Mouse (Mus musculus) left cerebral cortex, postnatal 25 days (tissue): ENCODE results near the gene Lrrc1. TPM values are rescaled to one million over a fixed set of nuclear protein-coding genes. Genes with fewer than 3 reads are reported as not detected.

Experiments
- DNase-seq, 2 experiments: peaks; one replicate each; pipeline ENCODE4 v3.0.0; 2022; ENCODE audit warnings: low spot score in 2 of 2, mixed read lengths in 1 of 2
- intact Hi-C: fragments of 180-260 bp; cut with DNase I; formaldehyde crosslinking; loops from one replicate; pipeline ENCODE4 v1.15.1; 2025
- total RNA-seq, 2 experiments: library from RNA; stranded (reverse); gene quantifications; 2 replicates each; pipeline ENCODE4 v1.2.3; 2021

Gene Lrrc1
- total RNA-seq, 2 experiments from 2014 or later: 4.5 to 9.2 TPM

DNA sequence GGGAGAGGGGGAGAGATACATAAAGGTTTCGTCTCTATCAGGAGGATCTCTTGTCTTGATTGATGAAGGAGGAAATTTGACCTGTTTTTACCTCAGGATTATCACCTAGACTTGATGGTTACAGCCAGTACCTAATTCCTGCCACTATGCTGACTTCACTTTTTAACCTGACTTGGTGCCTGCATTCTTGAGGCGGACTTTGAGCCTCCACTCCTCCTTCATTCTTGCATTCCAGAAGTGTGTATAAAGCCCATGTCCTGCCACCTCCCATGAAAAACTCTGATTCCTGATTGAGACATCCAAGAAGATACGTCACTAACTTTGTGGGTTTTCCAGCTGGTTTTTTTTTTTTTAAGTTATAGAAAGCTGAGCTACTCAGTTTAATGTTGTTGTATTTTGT, 1.3 kb upstream of the Lrrc1 start:
- intact Hi-C loops: no loop called here
- no peak for DNase-seq

DNA sequence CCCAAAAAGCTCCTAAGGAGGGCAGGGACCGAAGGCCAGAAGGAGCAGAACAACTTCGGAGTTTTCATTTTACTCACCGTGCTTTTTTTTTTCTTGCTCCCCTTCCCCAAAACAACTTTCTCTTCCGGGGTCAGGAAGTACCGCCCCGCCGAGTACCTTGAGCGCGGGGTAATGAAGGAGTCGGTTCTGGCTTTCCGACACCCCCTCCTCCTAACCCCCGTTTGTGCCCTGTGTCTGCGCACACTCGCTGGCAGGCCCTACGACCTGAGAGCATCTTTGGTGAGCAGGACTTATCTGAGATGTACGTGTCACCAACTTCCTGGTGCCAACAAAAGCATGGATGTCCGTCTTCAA, 375 bp upstream of the Lrrc1 start:
- intact Hi-C loops: no loop called here
- DNase-seq: no peak

DNA sequence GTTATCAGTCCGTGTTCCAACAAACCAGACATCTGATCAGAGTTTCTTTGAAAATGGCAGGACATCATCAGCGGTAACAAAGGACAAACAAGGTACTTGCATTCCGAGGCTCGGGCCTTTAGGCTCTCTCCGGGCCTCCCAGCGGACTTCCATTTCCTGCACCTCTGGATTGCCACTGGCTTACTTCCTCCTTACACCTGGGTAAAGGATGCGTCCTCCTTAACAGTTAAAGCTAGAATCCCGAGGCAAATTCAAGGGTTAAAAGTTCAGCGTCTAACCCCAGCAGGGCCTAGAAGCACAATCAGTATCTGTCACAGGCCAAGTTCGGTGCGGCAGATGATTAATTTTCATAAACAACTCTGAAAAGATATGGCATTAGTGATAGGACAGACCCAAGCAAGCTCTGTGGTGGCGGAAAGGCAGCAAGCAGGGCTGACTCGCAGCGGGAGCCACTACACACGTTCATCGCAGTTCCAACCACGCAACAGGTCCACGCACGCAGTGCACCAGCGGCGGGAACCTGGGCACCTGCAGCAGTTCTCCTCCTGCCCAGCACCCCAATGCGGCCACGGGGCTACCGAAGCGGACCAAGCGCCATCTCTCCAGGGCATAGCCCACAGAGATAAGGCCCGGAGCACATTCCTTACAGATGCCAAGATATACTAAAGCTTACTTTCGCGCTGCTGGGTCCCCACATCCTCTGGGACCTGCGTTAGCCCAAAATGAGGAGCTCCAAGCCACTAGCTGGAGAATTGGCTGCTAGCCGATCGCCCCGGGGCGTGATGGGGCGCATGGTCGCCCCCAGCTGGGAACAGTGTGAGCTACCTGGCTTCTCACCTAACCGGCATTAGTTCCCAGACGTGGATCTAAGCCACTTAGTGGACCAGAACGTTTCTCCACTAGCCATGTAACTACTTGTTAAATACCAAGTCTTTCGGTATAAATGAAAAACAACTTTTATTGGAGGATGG, 1.0 kb downstream of the Lrrc1 start:
- peak in 1 of 2 experiments; percentile 22 for DNase-seq
- intact Hi-C loops: loop anchor here (1.0 kb wide), 2 partner anchors 207 to 211 kb away; partner anchors contain the start of gene Gclc

DNA sequence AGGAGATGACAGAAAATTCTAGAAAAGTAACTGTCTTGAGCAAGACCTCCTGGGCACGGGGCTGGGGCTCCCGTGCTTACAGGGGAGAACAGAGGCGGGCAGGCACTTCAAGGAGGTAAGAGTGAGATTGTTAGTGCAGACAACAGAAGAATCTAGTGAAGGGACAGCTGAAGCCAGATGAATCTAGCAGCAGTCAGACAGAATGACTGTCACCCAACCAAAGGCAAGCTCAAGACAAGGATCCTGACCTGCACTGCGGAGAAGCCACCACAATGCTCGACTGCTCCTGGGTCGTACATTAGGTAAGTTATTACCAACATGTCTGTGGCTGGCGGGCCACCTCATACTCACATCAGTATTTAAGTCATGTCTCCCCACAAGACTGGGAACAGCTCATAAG, 3.1 kb downstream of the Lrrc1 start:
- intact Hi-C loops: no loop called here
- no peak for DNase-seq

DNA sequence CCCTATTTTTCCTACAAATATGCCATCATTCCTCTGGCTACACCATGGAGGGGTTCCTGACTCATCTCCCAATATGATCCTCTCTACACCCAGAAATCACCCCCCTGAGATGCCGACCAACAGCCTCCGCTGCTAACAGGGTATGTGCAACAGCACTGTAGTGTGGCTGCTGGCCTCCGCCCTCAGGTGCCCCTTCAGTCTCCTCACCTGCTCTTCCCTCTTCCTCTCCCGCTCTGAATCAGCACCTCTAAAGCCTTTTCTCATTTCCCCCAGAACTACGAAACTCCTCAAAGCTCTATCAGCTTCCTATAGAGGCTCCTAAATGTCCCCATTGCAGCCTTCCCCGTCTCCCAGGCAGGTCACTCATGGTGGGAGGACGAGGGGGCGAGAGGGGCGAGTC, 5.4 kb downstream of the Lrrc1 start:
- intact Hi-C loops: no loop called here
- no peak for DNase-seq

DNA sequence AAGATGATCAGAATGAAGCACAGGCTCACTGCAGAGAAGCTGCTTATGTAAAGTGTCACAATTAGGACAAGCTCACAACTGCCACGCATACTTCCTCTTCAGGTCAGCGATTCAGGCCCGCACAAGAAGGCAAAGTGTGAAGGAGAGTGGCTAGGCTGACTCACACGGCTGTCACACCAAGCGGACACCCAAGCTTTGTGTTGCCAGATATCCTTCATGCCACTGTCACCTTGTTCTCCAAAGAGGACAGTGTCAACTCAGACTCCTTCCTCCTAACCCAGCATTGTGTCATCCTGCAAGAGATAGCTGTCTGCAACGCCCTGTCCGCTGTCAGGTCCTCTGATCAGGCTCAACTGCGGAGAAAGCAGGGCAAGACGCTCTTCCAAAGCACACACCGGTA, 7.3 kb downstream of the Lrrc1 start:
- DNase-seq: no peak
- intact Hi-C loops: no loop called here

DNA sequence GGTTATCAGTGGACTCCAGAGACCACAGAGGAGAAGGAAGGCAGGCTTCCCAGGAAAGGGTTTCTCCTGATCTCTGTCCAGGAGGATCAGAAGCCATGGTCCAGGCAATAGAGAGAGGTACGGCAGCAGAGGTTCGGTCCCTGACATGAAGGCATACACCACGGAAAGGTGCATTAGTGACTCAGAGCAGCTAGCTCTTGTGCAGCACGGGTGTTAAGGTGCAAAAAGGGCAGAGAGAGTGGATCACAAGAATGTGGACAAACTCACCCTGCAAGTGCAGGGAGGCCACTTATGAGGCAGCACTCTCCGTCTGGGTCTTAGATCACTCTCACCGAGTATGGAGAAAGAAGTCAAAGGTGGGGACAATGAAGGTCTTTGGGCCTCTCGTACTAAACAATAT, 7.8 kb downstream of the Lrrc1 start:
- DNase-seq: no peak
- intact Hi-C loops: no loop called here

DNA sequence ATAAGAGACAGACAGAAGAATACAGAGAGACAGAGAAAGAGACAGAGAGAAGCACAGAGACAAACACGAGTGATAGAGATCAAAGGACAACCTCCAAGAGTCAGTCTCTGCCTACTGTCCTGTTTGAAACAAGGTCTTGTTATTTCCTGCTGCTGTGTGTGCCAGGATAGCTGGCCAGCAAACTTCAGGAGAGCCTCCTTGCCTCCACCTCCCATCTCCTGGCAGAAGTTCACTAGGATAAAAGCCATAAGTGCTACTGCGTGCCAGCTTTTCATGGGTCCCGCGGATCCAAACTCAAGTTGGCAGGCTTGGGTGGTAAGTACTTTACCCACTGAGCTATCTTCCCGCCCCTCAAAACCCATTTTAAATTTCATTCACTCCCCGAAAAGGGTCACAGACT, 8.4 kb downstream of the Lrrc1 start:
- DNase-seq: no peak
- intact Hi-C loops: no loop called here

DNA sequence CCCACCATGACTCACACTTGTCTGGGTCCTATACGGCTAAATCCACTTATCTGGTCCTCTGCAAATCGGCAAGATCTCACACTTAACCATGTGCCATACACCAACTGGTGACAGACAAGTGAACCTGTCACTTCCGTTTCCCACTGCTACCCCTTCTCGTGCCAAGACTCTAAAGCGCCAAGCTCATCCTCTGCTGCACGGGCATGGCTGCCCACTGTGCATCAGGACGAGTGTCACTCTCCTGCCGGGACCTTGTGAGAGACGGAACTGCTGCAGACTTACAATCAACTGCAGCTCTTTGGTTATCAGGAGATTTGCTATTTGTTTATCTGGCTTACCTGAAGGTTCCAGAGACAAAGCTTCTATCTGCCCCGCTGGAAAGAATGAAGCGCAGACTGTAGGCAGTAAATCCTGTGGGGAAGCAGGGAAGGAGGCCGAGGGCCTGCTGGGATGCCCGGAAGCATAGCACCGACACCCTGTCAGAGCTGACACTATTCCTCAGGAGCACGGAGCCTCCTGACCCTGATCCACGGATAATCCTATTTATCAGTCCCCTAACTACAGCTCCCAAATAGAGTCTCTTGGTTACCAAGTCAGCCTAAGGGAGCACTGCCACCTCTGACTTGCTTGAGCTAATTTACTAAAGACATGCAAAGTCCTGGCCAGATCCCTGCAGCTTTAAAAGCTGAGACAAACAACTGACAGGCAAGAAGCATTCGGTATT, 9.5 kb downstream of the Lrrc1 start:
- DNase-seq: no peak
- intact Hi-C loops: no loop called here

DNA sequence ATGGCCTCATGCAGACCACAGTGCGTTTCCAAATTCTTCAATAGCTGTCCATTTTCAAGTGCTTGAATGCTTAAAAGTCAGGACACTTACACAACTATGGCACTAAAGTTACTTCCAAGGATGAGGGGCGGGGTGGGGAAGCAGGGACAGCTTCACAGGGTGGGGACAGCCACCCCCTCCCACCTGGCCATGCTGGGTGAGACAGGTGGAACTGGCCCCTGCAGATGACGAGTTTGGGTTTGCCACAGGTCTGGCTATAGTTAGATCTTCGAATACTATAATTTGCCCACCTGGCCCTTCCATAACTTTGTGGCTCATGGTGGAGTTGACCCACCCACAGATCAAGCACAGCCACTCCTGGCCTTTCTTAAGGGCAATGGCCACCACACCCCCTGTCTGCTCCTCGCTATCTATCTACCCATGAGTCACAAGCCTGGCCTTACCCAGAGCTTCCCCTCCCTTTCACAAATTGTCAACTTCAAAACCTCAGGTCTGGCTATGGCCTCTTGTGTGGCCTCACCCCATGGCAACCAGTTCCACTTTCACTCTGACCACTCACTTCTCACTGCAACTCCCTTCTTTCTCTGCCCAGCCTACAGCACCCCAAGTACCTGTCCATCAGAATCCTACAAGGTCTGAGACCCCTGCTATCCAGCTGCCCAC, 16.2 kb downstream of the Lrrc1 start:
- no peak for DNase-seq
- intact Hi-C loops: no loop called here

DNA sequence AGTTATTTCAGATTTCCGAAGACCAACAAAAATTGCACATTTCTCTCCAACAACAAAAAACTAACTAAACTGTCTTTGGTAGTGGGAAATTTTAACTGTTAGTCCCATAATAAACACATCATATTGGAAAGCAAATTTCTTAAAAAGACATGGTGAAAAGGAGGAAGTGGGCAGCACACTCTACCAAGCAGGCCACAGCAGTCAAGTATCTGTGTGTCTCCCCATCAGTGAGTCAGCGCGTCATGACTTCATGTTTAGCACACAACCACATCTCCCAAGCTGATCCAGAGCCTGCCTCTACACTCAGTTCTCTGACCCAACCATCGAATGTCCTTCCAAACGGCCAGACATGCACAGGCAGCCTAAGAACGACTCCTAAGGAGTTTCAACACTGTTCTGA, 17.5 kb downstream of the Lrrc1 start:
- intact Hi-C loops: no loop called here
- no peak for DNase-seq

DNA sequence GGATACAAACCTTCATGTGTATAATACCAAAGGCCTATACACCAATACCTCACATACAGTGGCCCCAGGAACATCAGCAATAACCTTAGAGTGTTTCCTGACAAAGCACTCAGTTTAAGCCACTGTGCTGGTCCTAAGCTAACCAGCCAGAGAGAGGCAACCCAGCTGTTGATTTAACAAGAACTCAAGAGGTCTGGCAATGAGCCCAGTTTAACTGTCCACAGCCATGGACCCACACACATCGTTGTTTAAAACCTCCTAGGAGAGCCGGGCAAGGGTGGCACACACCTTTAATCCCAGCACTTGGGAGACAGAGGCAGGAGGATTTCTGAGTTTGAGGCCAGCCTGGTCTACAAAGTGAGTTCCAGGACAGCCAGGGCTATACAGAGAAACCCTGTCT, 18.0 kb downstream of the Lrrc1 start:
- DNase-seq: no peak
- intact Hi-C loops: no loop called here

DNA sequence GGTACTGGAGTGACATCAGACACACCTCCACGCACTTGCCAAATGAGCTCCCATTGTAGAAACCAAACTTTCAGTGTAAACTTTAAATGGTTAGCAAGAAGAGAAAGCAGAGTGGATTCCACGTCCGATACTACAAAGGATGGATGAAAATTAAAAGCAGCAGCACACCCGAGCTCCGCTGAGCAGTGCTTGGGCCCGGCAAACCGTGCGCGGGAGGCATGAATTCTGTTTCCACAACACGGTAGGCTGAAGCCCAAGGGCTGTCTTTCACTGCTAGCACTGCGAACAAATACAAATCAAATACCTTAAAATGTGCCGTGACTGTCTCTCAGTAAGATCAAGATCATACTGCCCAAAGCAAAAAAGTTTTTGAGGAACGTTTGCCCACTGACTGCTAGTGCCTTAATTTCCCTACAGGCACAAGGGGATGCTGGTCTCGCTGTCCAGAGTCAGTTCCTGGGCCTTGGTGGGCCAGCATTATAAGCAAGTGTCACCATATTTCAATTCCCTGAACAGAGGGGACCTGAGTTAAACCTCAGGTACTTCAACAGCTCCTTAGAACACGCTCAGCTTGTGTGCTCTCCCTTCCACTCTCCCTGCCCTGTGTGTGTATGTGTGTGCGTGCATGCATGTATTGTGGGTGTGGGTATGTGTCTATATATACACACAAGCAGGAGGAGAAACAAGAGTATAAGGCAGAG, 18.9 kb downstream of the Lrrc1 start:
- intact Hi-C loops: no loop called here
- DNase-seq: peak in 1 of 2 experiments; percentile 22

DNA sequence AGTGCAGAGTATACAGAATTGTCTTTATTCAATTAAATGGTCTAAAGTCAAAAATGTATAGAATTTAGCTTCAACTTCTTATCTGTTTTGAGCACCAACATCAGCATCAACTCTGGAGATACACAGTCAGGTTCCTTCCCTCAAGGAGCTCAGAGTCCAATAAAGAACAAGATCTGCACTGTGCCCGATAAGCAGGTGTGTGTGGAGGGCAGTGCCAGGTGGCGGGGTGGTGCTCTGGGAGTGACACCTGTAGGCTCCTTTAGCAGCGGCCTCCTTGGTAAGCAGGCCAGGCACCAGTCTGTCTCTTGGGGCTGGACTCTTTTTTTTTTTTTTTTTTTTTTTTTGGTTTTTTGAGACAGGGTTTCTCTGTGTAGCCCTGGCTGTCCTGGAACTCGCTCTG, 20.9 kb downstream of the Lrrc1 start:
- intact Hi-C loops: no loop called here
- no peak for DNase-seq

DNA sequence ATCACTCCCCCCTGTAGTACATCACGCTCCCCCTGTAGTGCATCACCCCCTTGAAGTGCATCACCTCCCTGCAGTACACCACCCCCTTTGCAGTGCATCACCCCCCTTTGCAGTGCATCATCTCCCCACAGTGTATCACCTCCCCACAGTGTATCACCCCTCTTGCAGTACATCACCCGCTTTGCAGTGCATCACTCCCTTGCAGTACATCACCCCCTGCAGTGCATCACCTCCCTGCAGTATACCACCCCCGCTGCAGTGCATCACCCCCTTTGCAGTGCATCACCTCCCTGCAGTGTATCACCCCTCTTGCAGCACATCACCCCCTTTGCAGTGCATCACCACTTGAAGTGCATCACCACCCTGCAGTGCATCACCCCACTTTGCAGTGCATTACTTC, 22.2 kb downstream of the Lrrc1 start:
- no peak for DNase-seq

DNA sequence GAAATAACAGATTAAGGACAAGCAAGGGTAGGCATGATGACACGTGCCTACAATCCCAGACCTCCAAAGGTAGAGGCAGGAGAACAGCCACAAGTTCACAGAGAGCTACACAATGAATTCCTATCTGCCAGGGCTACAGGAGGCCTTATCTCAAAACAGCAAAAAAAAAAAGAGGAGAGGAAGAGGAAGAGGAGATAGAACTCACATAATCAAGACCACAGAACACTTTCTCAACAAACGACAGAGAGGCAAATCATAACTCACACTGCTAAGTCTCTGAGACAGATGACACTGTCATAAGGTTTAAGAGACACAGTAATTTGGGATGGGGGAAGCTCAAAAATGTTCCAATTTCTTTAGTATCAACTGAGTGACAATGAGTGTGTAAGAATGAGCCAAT, 25.5 kb downstream of the Lrrc1 start:
- no peak for DNase-seq
- intact Hi-C loops: no loop called here

More for the DNA sequence above, 22.2 kb downstream of the Lrrc1 start:
- intact Hi-C loops: no loop called here

DNA sequence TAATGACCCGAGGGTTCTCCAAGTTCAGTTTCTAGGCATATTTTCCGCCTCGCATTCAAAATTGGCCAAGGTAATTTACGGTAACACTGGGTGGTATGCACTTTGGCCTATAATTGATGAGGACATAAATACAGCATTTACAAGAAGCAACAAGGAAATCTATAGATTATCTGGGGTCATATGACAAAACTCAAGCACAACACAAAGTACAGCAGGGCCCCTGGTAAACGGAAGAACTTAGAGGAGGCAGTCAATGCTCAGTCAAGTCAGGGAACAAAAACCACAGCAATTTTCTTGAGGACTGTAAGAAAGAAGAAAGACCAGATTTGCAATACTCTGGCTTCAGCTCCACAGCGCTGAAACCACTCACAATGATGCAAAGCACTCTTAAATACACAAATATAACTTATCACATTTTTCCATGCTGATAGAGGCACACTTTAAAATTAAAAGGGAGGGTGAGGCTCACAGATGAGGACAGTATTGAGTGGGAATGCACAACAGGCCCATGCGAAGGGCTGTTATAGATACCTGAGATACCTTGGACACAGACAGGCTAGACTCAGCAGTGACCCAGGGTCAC, 27.8 kb downstream of the Lrrc1 start:
- intact Hi-C loops: no loop called here
- no peak for DNase-seq

DNA sequence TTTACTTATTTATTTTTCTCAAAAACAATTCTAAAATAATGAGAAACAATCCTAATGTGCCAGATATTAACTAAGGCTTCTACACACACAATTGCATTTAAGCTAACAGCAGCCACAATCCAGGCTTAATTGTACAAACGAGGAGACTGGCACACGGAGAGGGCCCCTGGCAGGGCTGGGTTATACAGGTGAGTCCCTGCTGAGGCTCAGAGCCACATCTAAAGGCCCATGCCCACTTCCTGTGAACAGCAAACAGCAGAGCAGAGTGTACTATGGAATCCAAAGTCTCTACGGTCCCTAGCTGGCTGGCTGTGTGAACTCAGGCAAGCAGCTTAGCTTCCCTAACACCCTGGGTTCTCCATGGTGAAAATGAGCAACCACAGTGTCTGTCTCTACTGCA, 30.8 kb downstream of the Lrrc1 start:
- DNase-seq: no peak
- intact Hi-C loops: loop anchor here (2.0 kb wide), 1 partner anchor 25 kb away; no protein-coding TSS in a partner anchor

DNA sequence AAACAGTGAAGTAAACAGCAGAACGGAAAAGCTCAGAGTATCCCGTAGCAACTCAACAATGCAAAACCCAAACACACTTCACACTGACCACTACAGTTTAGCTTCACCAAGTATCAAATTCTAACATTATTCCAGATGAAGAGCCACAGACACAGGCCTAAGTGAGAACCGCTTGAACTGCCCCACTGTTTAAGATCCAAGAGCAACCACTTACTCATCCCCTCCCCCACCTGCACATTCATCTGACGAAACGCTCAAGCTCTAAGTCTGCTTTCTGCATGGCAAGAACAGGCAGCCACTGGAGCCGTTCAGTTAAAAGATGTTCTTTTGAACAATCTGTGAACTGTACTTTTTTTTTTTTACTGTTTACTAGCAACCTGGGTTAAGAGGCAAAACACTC, 32.5 kb downstream of the Lrrc1 start:
- intact Hi-C loops: loop anchor here (2.0 kb wide), 1 partner anchor 23 kb away; no protein-coding TSS in a partner anchor
- no peak for DNase-seq
